Mouse (Mus musculus) brain, embryonic 18.5 days (tissue): ENCODE data around the gene Exosc3.
A peak's percentile ranks its signal among the peaks of the same experiment; 100 is the strongest.

Source experiments
- DNase-seq: peaks from one replicate; pipeline ENCODE4 v3.0.0-alpha.2; 2012; ENCODE audit warnings: low read depth, low spot score

The Exosc3 gene

GRCm38 (mm10) chr4:45279981-45280548 is 62.5 kb downstream of the Exosc3 start:
- no peak for DNase-seq

- DNase-seq, result no peak
Observed at GRCm38 (mm10) chr4:45279292-45279691, 63.2 kb downstream of the Exosc3 start.

- DNase-seq, result no peak
Observed at GRCm38 (mm10) chr4:45275770-45276169, 66.8 kb downstream of the Exosc3 start.

- peak; percentile 47 for DNase-seq
Observed at GRCm38 (mm10) chr4:45271041-45271452, 71.5 kb downstream of the Exosc3 start.

- DNase-seq, result no peak
Observed at GRCm38 (mm10) chr4:45267883-45268282, 74.6 kb downstream of the Exosc3 start.
